Mouse (Mus musculus): ENCODE measurements around the gene Rassf6.

- TF ChIP-seq POLR2A (IDR thresholded peaks at IDR 0.05; ENCODE audit: low read depth, low read length) (no peak), CTCF (IDR thresholded peaks at IDR 0.05; ENCODE audit: borderline replicate concordance, insufficient read depth, low read length) (no peak)
Measured at GRCm38 (mm10) chr5:90677560-90677959, 37.1 kb upstream of the Rassf6 start.
